Mouse (Mus musculus): Measurements from ENCODE around the gene Gnb2. TPM values are rescaled to one million over a fixed set of nuclear protein-coding genes. Genes with fewer than 3 reads are reported as not detected.
A peak's percentile ranks its signal among the peaks of the same experiment; 100 is the strongest.

Gnb2 gene
- polyA plus RNA-seq, 1 experiment from 2014 or later: 386 TPM

- WGBS: under 1% methylated on average over 36 of the region's 52 CpGs
- Histone ChIP-seq H3K36me3 (ENCODE audit: control insufficient read depth, insufficient read depth) (no peaks in the 10 kb centered on the region), H3K27me3 (replicated peaks; ENCODE audit: control insufficient read depth, insufficient read depth, low read length) (no peaks in the 10 kb centered on the region), H3K27ac (ENCODE audit: low read depth, low read length) (peak overlapping the region; percentile 87), H3K9me3 (ENCODE audit: control insufficient read depth) (no peaks in the 10 kb centered on the region), H3K4me1 (replicated peaks; ENCODE audit: control insufficient read depth, insufficient read depth, low read length) (peaks cover 6% of the 10 kb centered on the region; the same call in 1 of the 2 replicates), H3K9ac (ENCODE audit: low read depth, low read length) (peak overlapping the region; percentile 99), H3K4me2 (replicated peaks; ENCODE audit: low read depth) (peak overlapping the region; percentile 95), H3K4me3 (ENCODE audit: low read depth, low read length) (peak overlapping the region; percentile 95)
- TF ChIP-seq CTCF (IDR thresholded peaks at IDR 0.05; ENCODE audit: low read depth): no peak
- ATAC-seq: peak; percentile 74
Observed at GRCm38 (mm10) chr5:137510014-137510501, 23.3 kb downstream of the Gnb2 start.

- Histone ChIP-seq H3K36me3 (ENCODE audit: control insufficient read depth, insufficient read depth) (no peaks in the 10 kb centered on the region), H3K4me3 (ENCODE audit: low read depth, low read length) (no peak overlapping the region), H3K27ac (ENCODE audit: low read depth, low read length) (no peak overlapping the region), H3K4me1 (replicated peaks; ENCODE audit: control insufficient read depth, insufficient read depth, low read length) (no peaks in the 10 kb centered on the region), H3K27me3 (replicated peaks; ENCODE audit: control insufficient read depth, insufficient read depth, low read length) (no peaks in the 10 kb centered on the region), H3K9ac (ENCODE audit: low read depth, low read length) (no peak overlapping the region), H3K9me3 (ENCODE audit: control insufficient read depth) (no peaks in the 10 kb centered on the region), H3K4me2 (replicated peaks; ENCODE audit: low read depth) (no peak overlapping the region)
- ATAC-seq: no peak
- peak; percentile 53 for TF ChIP-seq CTCF (IDR thresholded peaks at IDR 0.05; ENCODE audit: low read depth)
- WGBS: 76% methylated on average over 6 of the region's 6 CpGs
Observed at GRCm38 (mm10) chr5:137504041-137504440, 29.3 kb downstream of the Gnb2 start.

- peak; percentile 97 for TF ChIP-seq CTCF (IDR thresholded peaks at IDR 0.05; ENCODE audit: low read depth)
- WGBS: under 1% methylated on average over 30 of the region's 30 CpGs
Observed at GRCm38 (mm10) chr5:137502667-137503110, 30.6 kb downstream of the Gnb2 start.

GRCm38 (mm10) chr5:137501709-137502666 lies 31.3 kb downstream of the Gnb2 start, which contains the start of gene Pop7:
TSS of gene Pop7 (minus strand) at chr5:137502518.
- H3K27me3 ChIP-seq (replicated peaks; ENCODE audit: control insufficient read depth, insufficient read depth, low read length): no peaks in the 10 kb centered on the region
- no peaks in the 10 kb centered on the region for H3K4me1 ChIP-seq (replicated peaks; ENCODE audit: control insufficient read depth, insufficient read depth, low read length)
- H3K9me3 ChIP-seq (ENCODE audit: control insufficient read depth): no peaks in the 10 kb centered on the region
- no peaks in the 10 kb centered on the region for H3K36me3 ChIP-seq (ENCODE audit: control insufficient read depth, insufficient read depth)
- peak; percentile 92 for ATAC-seq
- H3K4me2 ChIP-seq (replicated peaks; ENCODE audit: low read depth): peak within 1 kb of the TSS; percentile 72
- TF ChIP-seq CTCF (IDR thresholded peaks at IDR 0.05; ENCODE audit: low read depth): peak; percentile 90
- 2% methylated on average over 64 of the region's 64 CpGs for WGBS
- peak within 1 kb of the TSS; percentile 73 for H3K4me3 ChIP-seq (ENCODE audit: low read depth, low read length)
- H3K27ac ChIP-seq (ENCODE audit: low read depth, low read length): peak within 1 kb of the TSS; percentile 97
- H3K9ac ChIP-seq (ENCODE audit: low read depth, low read length): peak within 1 kb of the TSS; percentile 69

More at GRCm38 (mm10) chr5:137502667-137503110, 30.6 kb downstream of the Gnb2 start:
- no peaks in the 10 kb centered on the region for H3K27me3 ChIP-seq (replicated peaks; ENCODE audit: control insufficient read depth, insufficient read depth, low read length)
- H3K27ac ChIP-seq (ENCODE audit: low read depth, low read length): peak overlapping the region; percentile 97
- H3K9me3 ChIP-seq (ENCODE audit: control insufficient read depth): no peaks in the 10 kb centered on the region
- no peaks in the 10 kb centered on the region for H3K4me1 ChIP-seq (replicated peaks; ENCODE audit: control insufficient read depth, insufficient read depth, low read length)
- no peaks in the 10 kb centered on the region for H3K36me3 ChIP-seq (ENCODE audit: control insufficient read depth, insufficient read depth)
- H3K4me2 ChIP-seq (replicated peaks; ENCODE audit: low read depth): peak overlapping the region; percentile 72
- peak; percentile 89 for ATAC-seq
- H3K4me3 ChIP-seq (ENCODE audit: low read depth, low read length): peak overlapping the region; percentile 73
- H3K9ac ChIP-seq (ENCODE audit: low read depth, low read length): peak overlapping the region; percentile 28; the same call in 1 of the 2 replicates

GRCm38 (mm10) chr5:137500186-137500585 lies 33.1 kb downstream of the Gnb2 start:
- H3K4me1 ChIP-seq (replicated peaks; ENCODE audit: control insufficient read depth, insufficient read depth, low read length): no peaks in the 10 kb centered on the region
- no peaks in the 10 kb centered on the region for H3K36me3 ChIP-seq (ENCODE audit: control insufficient read depth, insufficient read depth)
- no peak overlapping the region for H3K4me3 ChIP-seq (ENCODE audit: low read depth, low read length)
- no peak for ATAC-seq
- no peaks in the 10 kb centered on the region for H3K9me3 ChIP-seq (ENCODE audit: control insufficient read depth)
- no peak overlapping the region for H3K27ac ChIP-seq (ENCODE audit: low read depth, low read length)
- 94% methylated on average over 7 of the region's 7 CpGs for WGBS
- H3K27me3 ChIP-seq (replicated peaks; ENCODE audit: control insufficient read depth, insufficient read depth, low read length): no peaks in the 10 kb centered on the region
- TF ChIP-seq CTCF (IDR thresholded peaks at IDR 0.05; ENCODE audit: low read depth): no peak
- H3K9ac ChIP-seq (ENCODE audit: low read depth, low read length): no peak overlapping the region
- H3K4me2 ChIP-seq (replicated peaks; ENCODE audit: low read depth): no peak overlapping the region

GRCm38 (mm10) chr5:137493831-137494230 lies 39.5 kb downstream of the Gnb2 start:
- H3K9me3 ChIP-seq (ENCODE audit: control insufficient read depth): no peaks in the 10 kb centered on the region
- no peak overlapping the region for H3K9ac ChIP-seq (ENCODE audit: low read depth, low read length)
- no peak for TF ChIP-seq CTCF (IDR thresholded peaks at IDR 0.05; ENCODE audit: low read depth)
- no peaks in the 10 kb centered on the region for H3K36me3 ChIP-seq (ENCODE audit: control insufficient read depth, insufficient read depth)
- ATAC-seq: no peak
- 66% methylated on average over 13 of the region's 13 CpGs for WGBS
- H3K27me3 ChIP-seq (replicated peaks; ENCODE audit: control insufficient read depth, insufficient read depth, low read length): no peaks in the 10 kb centered on the region
- no peaks in the 10 kb centered on the region for H3K4me1 ChIP-seq (replicated peaks; ENCODE audit: control insufficient read depth, insufficient read depth, low read length)
- no peak overlapping the region for H3K4me2 ChIP-seq (replicated peaks; ENCODE audit: low read depth)
- H3K27ac ChIP-seq (ENCODE audit: low read depth, low read length): no peak overlapping the region
- H3K4me3 ChIP-seq (ENCODE audit: low read depth, low read length): no peak overlapping the region
